Mouse (Mus musculus): ENCODE measurements around the gene Anxa2.

The Anxa2 gene

GRCm38 (mm10) chr9:69511881-69512590, 58.6 kb downstream of the Anxa2 start:
- DNase-seq (ENCODE audit: extremely low spot score, low read depth, low spot score): no peak

GRCm38 (mm10) chr9:69512726-69513125, 59.3 kb downstream of the Anxa2 start:
- DNase-seq (ENCODE audit: extremely low spot score, low read depth, low spot score): no peak

GRCm38 (mm10) chr9:69514206-69514605, 60.8 kb downstream of the Anxa2 start:
- no peak for DNase-seq (ENCODE audit: extremely low spot score, low read depth, low spot score)

- DNase-seq (ENCODE audit: extremely low spot score, low read depth, low spot score): no peak
Observed at GRCm38 (mm10) chr9:69515416-69515815, 62.0 kb downstream of the Anxa2 start.

GRCm38 (mm10) chr9:69517387-69518035, 64.1 kb downstream of the Anxa2 start:
- DNase-seq (ENCODE audit: extremely low spot score, low read depth, low spot score): no peak
